Mouse (Mus musculus): ENCODE data around the gene Mkrn3. TPM values are rescaled to one million over a fixed set of nuclear protein-coding genes. Genes with fewer than 3 reads are reported as not detected.

Mkrn3 gene
- polyA plus RNA-seq (2014; fragmentation: Nextera tagmentation; extraction: Ambion mirVana): 6.2 and 8.6 TPM in 2 replicates

DNA sequence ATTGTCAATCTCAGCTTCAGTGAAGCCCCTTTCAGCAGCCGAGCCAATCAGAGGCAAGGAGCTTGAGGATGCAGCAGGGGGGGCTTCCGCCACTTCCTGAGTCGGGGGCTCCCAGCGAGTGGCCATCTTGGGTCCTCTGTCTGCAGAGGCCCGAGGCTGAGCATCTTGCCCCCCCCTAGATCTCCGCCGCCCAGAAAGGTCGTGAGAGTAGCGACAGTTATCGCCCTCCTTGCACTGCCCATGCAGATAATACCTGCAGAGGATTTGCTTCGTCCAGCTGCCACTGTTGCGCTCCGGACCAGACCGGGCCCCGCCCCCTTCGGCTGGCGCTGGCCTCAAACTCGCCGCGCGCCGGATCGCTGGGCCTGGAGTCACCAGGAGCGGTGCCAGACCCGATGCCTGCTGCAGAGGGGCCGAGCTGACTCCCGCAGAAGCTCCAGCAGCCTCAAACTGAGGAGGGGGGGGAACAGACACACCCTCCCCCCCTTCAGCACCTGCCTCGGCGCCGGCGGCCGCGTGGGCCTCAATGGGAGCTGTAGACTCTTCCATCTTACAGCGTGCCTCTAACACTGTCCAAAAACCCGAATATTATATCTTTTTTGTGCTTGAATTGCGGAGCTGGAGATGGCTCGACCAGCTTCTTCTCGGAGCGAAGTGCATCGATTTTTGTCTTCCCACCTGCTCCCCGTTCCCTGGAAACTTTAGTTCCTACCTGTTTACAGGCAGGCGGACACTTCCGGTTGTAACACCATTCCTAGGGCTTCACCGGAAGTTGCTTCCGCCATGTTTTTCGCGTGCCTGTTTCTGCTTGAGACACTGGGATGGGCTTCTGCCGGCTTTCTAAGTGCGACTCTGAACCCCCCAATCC is at the start of gene Mkrn3:
Mkrn3 (minus strand) TSS at position 647 of the 868 bp plus-strand sequence.
- no peaks in the 10 kb centered on the region for H3K9me3 ChIP-seq (ENCODE audit: control insufficient read depth, low read depth, low read length)
- ATAC-seq (ENCODE audit: insufficient number of reproducible peaks, insufficient read depth, low FRiP score, low read depth): peak; percentile 84; the same call in 1 of the 2 replicates
- peak within 1 kb of the TSS; percentile 62 for H3K9ac ChIP-seq (replicated peaks; ENCODE audit: low read depth, low read length)
- H3K4me2 ChIP-seq (replicated peaks; ENCODE audit: low read depth, low read length): peak within 1 kb of the TSS; percentile 51
- H3K4me1 ChIP-seq (ENCODE audit: control insufficient read depth, insufficient read depth, low read length): no peaks in the 10 kb centered on the region
- H3K27ac ChIP-seq (ENCODE audit: low read length): no peak within 1 kb of the TSS
- H3K4me3 ChIP-seq (ENCODE audit: low read depth, low read length): peak within 1 kb of the TSS; percentile 66
- H3K36me3 ChIP-seq (ENCODE audit: control insufficient read depth, insufficient read depth, low read length): no peaks in the 10 kb centered on the region
- H3K27me3 ChIP-seq (ENCODE audit: control insufficient read depth, insufficient read depth, low read length): no peaks in the 10 kb centered on the region
- 19% methylated on average over 49 of the region's 49 CpGs for WGBS

- peak; percentile 88 for ATAC-seq (ENCODE audit: insufficient number of reproducible peaks, insufficient read depth, low FRiP score, low read depth)
- H3K9ac ChIP-seq (replicated peaks; ENCODE audit: low read depth, low read length): peak within 1 kb of the TSS; percentile 54
- H3K27ac ChIP-seq (ENCODE audit: low read length): peak within 1 kb of the TSS; percentile 92
- H3K4me1 ChIP-seq (ENCODE audit: control insufficient read depth, insufficient read depth, low read length): no peaks in the 10 kb centered on the region
- H3K36me3 ChIP-seq (ENCODE audit: control insufficient read depth, insufficient read depth, low read length): no peaks in the 10 kb centered on the region
- peak within 1 kb of the TSS; percentile 47 for H3K4me2 ChIP-seq (replicated peaks; ENCODE audit: low read depth, low read length)
- H3K4me3 ChIP-seq (ENCODE audit: low read depth, low read length): peak within 1 kb of the TSS; percentile 49
- H3K9me3 ChIP-seq (ENCODE audit: control insufficient read depth, low read depth, low read length): no peaks in the 10 kb centered on the region
- 14% methylated on average over 59 of the region's 82 CpGs for WGBS
- no peaks in the 10 kb centered on the region for H3K27me3 ChIP-seq (ENCODE audit: control insufficient read depth, insufficient read depth, low read length)
These were observed 44.2 kb upstream of the Mkrn3 start, which contains the start of gene Peg12 for GRCm38 (mm10) chr7:62463878-62464755. Peg12 (minus strand) TSS chr7:62464510.

- no peak for ATAC-seq (ENCODE audit: insufficient number of reproducible peaks, insufficient read depth, low FRiP score, low read depth)
- H3K36me3 ChIP-seq (ENCODE audit: control insufficient read depth, insufficient read depth, low read length): no peaks in the 10 kb centered on the region
- peak overlapping the region; percentile 54 for H3K9ac ChIP-seq (replicated peaks; ENCODE audit: low read depth, low read length)
- peak overlapping the region; percentile 92 for H3K27ac ChIP-seq (ENCODE audit: low read length)
- no peaks in the 10 kb centered on the region for H3K27me3 ChIP-seq (ENCODE audit: control insufficient read depth, insufficient read depth, low read length)
- WGBS: 25% methylated on average over 55 of the region's 55 CpGs
- peak overlapping the region; percentile 49 for H3K4me3 ChIP-seq (ENCODE audit: low read depth, low read length)
- H3K4me2 ChIP-seq (replicated peaks; ENCODE audit: low read depth, low read length): peak overlapping the region; percentile 47
- H3K9me3 ChIP-seq (ENCODE audit: control insufficient read depth, low read depth, low read length): no peaks in the 10 kb centered on the region
- no peaks in the 10 kb centered on the region for H3K4me1 ChIP-seq (ENCODE audit: control insufficient read depth, insufficient read depth, low read length)
These were observed 43.3 kb upstream of the Mkrn3 start for GRCm38 (mm10) chr7:62463007-62463877.

DNA sequence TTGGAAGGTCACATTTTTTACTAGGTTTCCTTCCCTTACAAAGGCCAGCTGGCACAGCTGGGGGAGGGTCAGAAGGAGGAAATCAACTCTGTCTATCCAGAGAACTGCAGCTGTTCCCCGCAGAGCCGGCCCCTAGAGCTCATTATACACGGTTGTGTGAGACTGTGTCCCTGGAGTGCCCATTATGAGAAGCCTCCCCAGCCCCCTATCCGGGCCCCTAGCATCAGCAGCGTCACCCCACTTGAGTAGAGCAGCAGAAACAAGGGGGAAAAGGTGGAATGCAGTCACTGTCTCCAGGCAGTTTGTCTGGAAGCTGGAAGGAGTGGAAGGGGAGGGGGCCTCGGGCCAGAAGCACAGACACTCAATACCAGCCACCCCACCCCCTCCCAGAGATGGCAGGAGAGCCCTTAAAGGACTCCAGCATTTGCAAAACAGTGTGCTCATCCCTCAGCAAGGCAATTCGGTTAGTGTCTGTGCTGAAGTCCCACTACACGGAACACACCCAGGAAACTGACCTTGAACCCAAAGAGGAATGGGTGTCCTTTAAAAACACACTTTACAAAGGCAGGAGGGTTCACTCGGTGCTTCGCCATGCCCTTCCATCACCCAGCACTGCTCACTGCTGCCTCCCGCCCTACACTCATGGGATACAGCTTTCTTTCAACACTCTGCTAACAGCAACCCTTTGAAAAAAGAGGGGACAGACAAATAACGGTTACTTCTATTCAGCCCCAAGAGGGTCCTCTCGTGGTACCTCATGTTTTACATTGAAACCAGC is 42.5 kb upstream of the Mkrn3 start:
- H3K27me3 ChIP-seq (ENCODE audit: control insufficient read depth, insufficient read depth, low read length): no peaks in the 10 kb centered on the region
- H3K27ac ChIP-seq (ENCODE audit: low read length): peak overlapping the region; percentile 55; the same call in 1 of the 2 replicates
- 28% methylated on average over 13 of the region's 13 CpGs for WGBS
- no peaks in the 10 kb centered on the region for H3K36me3 ChIP-seq (ENCODE audit: control insufficient read depth, insufficient read depth, low read length)
- peak overlapping the region; percentile 49 for H3K4me3 ChIP-seq (ENCODE audit: low read depth, low read length)
- H3K4me2 ChIP-seq (replicated peaks; ENCODE audit: low read depth, low read length): peak overlapping the region; percentile 47
- 0 out of 2 replicates have a peak overlapping the region, but pooled peaks have one; percentile 3 for H3K9ac ChIP-seq (replicated peaks; ENCODE audit: low read depth, low read length)
- no peaks in the 10 kb centered on the region for H3K9me3 ChIP-seq (ENCODE audit: control insufficient read depth, low read depth, low read length)
- ATAC-seq (ENCODE audit: insufficient number of reproducible peaks, insufficient read depth, low FRiP score, low read depth): peak; percentile 62
- H3K4me1 ChIP-seq (ENCODE audit: control insufficient read depth, insufficient read depth, low read length): no peaks in the 10 kb centered on the region

- H3K27me3 ChIP-seq (ENCODE audit: control insufficient read depth, insufficient read depth, low read length): no peaks in the 10 kb centered on the region
- no peak overlapping the region for H3K4me3 ChIP-seq (ENCODE audit: low read depth, low read length)
- H3K36me3 ChIP-seq (ENCODE audit: control insufficient read depth, insufficient read depth, low read length): no peaks in the 10 kb centered on the region
- no peak overlapping the region for H3K9ac ChIP-seq (replicated peaks; ENCODE audit: low read depth, low read length)
- ATAC-seq (ENCODE audit: insufficient number of reproducible peaks, insufficient read depth, low FRiP score, low read depth): no peak
- no peak overlapping the region for H3K4me2 ChIP-seq (replicated peaks; ENCODE audit: low read depth, low read length)
- 25% methylated on average over 2 of the region's 2 CpGs for WGBS
- no peaks in the 10 kb centered on the region for H3K4me1 ChIP-seq (ENCODE audit: control insufficient read depth, insufficient read depth, low read length)
- H3K9me3 ChIP-seq (ENCODE audit: control insufficient read depth, low read depth, low read length): no peaks in the 10 kb centered on the region
- no peak overlapping the region for H3K27ac ChIP-seq (ENCODE audit: low read length)
These were observed 32.4 kb upstream of the Mkrn3 start for GRCm38 (mm10) chr7:62452353-62452752.

GRCm38 (mm10) chr7:62445431-62446165 is 25.7 kb upstream of the Mkrn3 start:
- Histone ChIP-seq H3K36me3 (ENCODE audit: control insufficient read depth, insufficient read depth, low read length) (no peaks in the 10 kb centered on the region), H3K4me3 (ENCODE audit: low read depth, low read length) (no peak overlapping the region), H3K4me2 (replicated peaks; ENCODE audit: low read depth, low read length) (no peak overlapping the region), H3K27me3 (ENCODE audit: control insufficient read depth, insufficient read depth, low read length) (no peaks in the 10 kb centered on the region), H3K9me3 (ENCODE audit: control insufficient read depth, low read depth, low read length) (no peaks in the 10 kb centered on the region), H3K27ac (ENCODE audit: low read length) (no peak overlapping the region), H3K9ac (replicated peaks; ENCODE audit: low read depth, low read length) (no peak overlapping the region), H3K4me1 (ENCODE audit: control insufficient read depth, insufficient read depth, low read length) (no peaks in the 10 kb centered on the region)
- ATAC-seq (ENCODE audit: insufficient number of reproducible peaks, insufficient read depth, low FRiP score, low read depth): no peak

- 53% methylated on average over 2 of the region's 2 CpGs for whole genome bisulfite sequencing
These were observed 16.5 kb upstream of the Mkrn3 start for GRCm38 (mm10) chr7:62436394-62436793.

More at GRCm38 (mm10) chr7:62436394-62436793, 16.5 kb upstream of the Mkrn3 start:
- no peak overlapping the region for H3K4me2 ChIP-seq (replicated peaks; ENCODE audit: low read depth, low read length)
- no peak overlapping the region for H3K9ac ChIP-seq (replicated peaks; ENCODE audit: low read depth, low read length)
- no peaks in the 10 kb centered on the region for H3K36me3 ChIP-seq (ENCODE audit: control insufficient read depth, insufficient read depth, low read length)
- no peaks in the 10 kb centered on the region for H3K9me3 ChIP-seq (ENCODE audit: control insufficient read depth, low read depth, low read length)
- H3K27ac ChIP-seq (ENCODE audit: low read length): no peak overlapping the region
- H3K27me3 ChIP-seq (ENCODE audit: control insufficient read depth, insufficient read depth, low read length): no peaks in the 10 kb centered on the region
- H3K4me3 ChIP-seq (ENCODE audit: low read depth, low read length): no peak overlapping the region
- ATAC-seq (ENCODE audit: insufficient number of reproducible peaks, insufficient read depth, low FRiP score, low read depth): no peak
- H3K4me1 ChIP-seq (ENCODE audit: control insufficient read depth, insufficient read depth, low read length): no peaks in the 10 kb centered on the region
